Mouse (Mus musculus) cerebral cortex, adult 2 months (tissue): Measurements from ENCODE around the gene Smo.

Source experiments
- WGBS: fragments of 180-500 bp; shearing (Covaris S2); methylation state at CpG from one replicate; pipeline ENCODE4 v1.1.7; 2018; 5-methylcytosine and 5-hydroxymethylcytosine counted together

The Smo gene

DNA sequence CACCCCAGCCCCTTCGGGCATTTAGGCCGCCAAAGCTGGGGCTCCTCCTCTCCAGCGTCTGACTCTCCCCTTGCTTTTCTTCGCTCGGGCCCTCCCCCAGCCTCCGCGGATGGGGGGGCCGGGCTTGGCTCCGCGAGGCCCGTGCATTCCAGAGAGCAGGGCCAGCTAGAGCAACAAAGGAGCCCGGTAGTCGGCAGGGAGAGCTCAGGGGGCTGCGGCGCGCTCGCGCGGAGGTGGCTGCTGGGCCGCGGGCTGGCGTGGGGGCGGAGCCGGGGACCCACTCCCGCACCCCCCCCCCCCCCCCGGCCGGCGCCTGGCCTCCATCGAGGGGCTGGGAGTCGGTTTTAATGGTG lies at the start of gene Smo:
TSS of gene Smo (plus strand) at position 168 of the 353 bp plus-strand sequence.
- WGBS: under 1% methylated on average over 25 of the region's 30 CpGs

DNA sequence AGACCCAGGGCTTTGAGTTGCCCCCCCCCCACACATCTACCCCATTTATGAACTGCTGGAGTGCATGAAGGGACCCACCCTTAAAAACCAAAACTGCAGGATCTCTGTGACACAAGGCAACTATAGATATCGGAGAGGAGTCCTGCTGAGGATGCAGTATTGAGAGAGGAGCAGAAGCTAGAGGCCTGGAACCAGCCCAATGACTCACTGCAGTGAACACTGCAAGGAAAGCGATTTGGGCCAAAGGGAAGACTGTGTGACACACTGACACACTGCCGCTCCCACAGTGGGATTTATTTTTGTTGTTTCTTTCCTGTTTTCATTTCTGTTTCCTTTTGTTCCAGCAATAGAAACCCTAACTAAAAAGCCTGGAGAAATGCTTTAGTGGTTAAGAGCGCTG lies 49.4 kb upstream of the Smo start:
- WGBS: 46% methylated on average over 4 of the region's 4 CpGs

DNA sequence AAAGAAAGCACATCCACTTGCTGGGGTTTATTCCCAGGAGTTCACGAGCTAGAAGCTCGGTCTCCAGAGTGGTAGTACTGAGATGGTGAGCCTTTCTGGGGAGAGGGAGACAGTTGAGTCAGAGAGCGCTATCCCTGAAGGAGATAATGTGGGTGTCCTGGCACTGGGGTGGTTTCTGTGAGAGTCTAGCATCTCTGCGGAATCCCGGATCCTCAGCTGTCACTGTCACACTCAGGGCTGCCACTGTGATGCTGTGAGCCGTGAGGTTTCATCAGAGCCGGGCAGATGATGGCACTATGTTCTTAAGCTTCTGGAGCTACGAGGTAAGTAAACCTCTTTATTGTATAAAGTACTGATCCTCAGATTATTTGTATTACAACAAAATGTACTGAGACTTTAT lies 45.8 kb upstream of the Smo start:
- WGBS: 46% methylated on average over 8 of the region's 8 CpGs

DNA sequence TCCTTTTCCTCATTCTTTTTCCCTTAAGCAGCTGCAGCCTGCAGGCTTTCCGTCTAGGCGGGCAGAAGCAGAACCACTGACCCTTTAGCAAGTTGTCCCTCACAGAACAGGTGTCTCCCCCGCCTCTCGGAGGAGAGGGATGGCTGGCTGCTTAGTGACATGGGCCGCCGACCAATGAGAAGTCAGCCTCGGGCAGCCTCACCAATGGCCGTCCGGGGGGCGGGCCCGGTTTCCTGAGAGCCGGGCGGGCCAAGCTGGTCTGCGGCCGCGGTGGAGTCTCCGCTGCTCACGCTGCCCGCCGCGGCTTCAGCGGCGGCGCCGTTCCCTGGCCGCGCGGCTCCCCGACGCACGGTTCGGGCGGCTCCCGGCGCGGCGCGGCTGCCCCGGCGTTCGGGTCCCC lies 41.4 kb upstream of the Smo start, which contains the start of gene Tspan33:
TSS of gene Tspan33 (plus strand) at position 270 of the 400 bp plus-strand sequence.
- under 1% methylated on average over 41 of the region's 41 CpGs for WGBS

DNA sequence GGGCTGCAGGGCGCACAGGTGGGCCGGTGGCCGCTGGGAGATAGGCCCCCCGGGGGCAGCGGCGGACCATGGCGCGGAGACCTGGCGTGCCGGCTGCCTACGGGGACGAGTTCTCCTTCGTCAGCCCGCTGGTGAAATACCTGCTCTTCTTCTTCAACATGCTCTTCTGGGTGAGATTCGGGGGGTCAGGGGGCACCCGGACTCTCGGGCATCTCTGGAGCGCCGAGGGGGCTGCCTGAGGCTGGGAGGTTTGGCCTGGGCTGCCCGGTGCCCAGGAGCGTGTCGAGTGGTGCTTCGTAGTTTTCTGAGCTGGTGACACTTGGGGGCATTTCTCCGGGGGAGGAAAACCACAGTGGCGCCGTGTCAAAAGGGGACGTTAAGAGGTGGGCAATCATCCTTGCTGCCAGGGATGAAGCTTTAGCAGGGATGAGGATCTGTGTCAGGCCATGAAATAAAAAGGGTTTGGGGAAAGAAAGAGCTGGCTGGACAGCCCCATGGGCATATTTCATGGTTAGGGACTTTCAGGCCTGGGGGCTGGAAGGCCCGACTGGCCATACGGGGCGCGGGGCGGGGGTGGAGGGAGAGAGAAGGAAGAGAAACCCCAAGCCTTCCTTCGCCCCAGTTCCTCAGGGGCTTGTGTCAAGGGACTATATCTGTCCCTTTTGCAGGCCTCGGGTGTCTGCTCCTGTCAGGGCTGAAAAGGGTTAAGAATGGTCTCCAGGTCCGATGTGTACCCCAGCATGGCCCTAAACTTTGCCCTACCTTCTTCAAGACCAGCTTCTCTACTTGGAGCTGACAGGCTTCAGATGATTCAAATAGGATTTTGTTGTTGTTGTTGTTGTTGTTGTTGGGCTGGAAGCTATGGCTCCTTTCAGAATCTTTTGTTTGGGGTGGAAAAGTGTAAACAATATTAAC lies 40.7 kb upstream of the Smo start:
- 8% methylated on average over 35 of the region's 35 CpGs for whole genome bisulfite sequencing

DNA sequence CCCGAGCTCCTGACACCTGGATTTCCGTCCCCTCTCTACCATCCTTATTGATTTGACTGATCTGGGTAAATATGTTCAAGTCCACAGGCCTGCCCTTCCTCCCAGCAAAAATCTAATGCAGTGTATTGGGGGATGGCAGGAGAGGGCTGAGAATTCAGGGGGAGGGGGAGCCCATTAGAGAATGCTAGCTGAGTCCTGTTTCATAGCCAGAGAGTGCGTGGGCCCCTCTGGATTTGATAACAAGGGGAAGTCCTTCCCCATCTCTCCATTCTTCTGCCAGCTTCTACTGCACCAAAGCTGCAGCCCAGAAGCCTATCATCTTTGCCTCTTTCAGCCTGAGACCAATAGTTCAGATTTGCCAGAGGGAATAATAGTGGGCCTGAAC lies 40.0 kb upstream of the Smo start:
- WGBS: 60% methylated on average over 3 of the region's 3 CpGs

DNA sequence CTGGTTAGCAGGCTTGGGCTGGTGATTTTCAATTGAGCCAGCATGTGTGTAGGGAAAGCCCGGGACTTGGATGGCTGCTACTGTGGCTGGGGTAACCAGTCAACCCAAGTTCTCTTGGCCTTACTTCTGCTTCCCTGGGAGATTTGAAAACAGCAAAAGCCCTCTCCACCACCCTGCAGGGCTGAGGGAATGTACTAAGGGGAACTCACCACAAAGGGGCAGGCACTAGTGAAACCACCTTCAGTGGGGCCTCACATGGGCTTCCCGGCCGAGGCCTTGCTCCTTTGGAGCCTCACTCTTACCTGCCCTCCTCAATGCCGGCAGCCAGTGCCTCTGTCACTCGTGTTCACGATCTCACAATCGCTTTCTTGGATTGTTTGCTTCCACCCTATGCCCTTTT lies 39.3 kb upstream of the Smo start:
- 77% methylated on average over 7 of the region's 7 CpGs for WGBS

DNA sequence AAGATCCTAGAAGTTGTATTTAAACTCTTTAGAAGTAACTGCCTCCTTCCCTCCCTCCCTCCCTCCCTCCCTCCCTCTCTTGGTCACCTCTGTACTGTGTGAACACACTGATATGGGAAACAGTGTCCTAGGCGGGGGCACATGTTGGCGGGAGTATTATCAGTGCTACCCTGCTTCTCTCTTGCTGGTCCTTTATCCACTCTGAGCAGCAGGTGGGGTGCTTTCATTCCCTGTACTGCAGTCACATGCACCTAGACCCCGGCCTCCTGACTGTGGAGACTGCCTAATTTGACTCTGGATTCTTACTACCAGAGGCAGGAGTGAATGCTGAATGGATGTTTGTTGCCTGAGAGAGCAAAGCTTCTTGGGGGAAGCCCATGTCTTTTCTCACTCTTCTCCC lies 37.8 kb upstream of the Smo start:
- 80% methylated on average over 3 of the region's 3 CpGs for WGBS

DNA sequence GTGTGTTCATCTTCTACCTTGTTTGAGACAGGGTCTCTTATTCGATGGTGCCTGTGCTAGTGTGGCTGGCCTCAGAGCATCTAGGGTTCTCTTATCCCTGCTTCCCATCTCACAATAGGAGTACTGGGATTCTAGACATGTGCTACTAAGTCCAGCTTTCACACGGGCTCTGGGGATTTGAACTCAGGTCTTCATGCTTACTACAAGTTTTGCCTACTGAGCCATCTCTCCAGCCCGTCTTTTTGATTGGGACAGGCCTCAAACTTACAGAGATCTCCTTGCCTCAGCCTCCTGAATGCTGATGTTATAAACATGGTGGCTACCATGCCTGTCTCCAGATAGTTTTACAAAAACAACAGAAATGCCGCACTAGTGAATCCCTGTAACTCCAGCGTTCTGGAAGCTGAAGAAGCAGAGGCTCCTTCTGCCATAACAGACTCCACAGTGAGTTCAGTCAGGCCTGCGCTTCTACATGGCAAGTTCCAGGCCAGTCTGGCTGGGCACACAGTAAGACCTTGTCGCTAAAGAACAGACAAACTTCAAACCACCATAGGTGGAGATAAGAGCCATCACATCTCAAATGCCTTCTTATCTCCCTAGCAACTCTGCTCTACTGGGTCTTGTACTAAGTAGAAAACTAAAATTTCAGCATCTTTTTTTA lies 36.1 kb upstream of the Smo start:
- WGBS: 95% methylated on average over 7 of the region's 7 CpGs

DNA sequence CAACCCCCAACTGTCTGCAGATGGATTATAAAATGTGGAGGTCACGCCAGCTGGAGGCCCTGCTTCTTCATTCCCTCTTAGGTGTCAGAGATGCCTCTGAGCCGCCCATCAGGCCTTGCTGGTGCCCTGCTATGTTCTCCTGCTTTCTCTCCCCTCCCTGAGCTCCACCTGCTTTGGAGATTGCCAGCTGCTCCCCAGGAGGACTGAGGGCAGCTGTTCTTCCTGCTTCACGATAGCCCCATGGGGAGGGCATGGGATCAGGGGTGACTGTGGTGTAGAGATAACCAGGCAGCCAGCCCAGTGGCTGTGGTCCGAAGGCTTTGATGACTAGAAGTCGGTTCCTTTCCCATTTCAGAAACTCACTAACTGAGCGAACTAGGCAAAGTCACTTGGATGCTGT lies 34.3 kb upstream of the Smo start:
- WGBS: 86% methylated on average over 6 of the region's 6 CpGs

DNA sequence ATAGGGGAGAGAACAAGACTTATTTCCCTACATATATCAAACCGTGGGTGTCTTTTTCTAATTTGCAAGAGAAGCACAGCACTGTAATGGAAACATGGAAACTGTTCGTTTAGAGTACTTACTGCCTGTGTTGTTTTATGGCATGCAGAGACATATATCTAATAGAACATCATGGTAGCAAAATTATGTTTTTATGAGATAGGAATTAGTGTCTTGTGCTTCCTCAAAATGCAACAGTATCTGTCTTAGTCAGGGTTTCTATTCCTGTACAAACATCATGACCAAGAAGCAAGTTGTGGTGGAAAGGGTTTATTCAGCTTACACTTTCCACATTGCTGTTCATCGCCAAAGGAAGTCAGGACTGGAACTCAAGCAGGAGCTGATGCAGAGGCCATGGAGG lies 33.2 kb upstream of the Smo start:
- WGBS: 78% methylated on average over 3 of the region's 3 CpGs

DNA sequence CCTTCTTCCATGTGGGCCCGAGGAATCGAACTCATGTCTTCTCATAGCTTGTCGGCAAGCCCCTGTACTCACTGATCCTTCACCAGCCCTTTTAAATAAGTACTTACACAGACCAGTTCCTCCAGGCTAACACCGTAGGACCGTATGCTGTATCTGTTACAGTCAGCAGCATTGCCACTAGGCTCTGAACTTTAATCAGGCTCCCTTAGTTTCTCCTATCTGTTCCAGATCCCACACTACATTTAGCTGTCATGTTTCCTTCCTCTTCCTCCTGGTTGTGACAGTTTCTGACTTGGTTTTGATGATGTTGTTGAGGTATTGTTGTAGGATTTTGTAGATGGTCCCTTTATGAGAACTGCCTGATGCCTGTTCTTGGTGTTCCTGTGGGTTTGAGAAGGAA lies 31.2 kb upstream of the Smo start:
- WGBS: 96% methylated on average over 5 of the region's 5 CpGs

DNA sequence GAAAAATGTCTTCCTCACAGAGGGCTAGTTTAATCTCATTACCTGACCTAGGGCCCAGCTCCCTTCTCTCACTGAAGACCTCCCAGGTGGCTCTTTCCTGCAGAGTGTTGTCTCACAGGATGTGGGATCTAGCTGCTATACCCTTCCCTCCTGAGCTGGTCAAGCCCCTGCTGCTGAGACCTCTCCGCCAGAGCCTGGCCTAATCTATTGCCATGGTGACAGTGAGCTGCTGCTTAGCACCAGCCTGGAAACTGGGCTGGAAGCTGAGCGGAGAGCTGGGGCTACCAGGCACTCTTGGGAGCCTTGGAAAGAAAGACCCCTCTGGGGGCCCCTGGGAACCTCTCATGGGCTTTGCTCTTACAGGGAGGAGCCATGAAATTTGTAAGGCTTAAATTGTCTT lies 27.4 kb upstream of the Smo start:
- WGBS: 70% methylated on average over 2 of the region's 2 CpGs

DNA sequence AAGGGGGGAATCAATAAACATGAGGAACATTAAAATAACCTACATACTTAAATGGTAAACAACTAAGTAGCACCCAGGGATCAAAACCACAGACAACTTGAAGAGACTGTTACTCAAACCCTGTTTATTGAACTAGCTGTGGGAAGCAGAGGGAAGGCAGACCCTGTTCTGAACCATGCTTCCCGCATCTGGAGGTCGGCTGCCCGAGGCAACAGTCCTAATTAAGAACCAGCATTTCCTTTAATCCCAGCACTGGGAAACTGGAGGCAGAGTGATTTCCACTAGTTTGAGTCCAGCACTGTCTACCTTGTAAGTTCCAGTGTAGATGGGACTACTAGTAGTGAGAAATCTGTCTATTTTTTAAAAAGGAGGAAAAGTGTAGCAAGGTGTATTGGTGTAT lies 24.0 kb upstream of the Smo start:
- WGBS: 78% methylated on average over 3 of the region's 3 CpGs

DNA sequence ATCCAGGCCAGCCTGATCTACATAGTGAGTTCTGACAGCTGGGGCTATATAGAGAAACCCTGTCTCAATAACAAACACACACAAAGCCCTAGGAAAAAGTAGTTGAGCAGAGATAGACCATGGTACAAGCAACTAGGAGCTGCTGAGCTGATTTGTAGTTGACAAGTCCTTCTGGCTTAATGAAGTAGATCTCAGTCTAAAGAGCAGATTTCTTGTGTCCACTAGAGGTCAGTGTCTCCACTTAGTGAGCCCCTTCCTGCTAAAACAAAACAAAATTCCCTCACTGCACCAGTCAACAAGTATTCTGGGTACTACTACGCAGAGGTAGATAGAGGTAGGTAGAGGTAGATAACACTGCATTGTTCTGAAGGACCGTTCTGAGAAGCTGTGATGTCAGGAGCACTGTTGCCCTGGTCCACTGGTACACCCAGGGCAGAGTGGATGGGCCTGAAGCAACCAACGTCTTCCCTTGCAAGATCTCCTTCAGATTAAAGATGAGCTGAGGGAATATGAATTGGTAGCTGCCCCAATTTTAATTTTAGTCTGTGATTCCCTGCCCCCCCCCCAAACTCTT lies 23.2 kb upstream of the Smo start:
- WGBS: 47% methylated on average over 3 of the region's 3 CpGs

DNA sequence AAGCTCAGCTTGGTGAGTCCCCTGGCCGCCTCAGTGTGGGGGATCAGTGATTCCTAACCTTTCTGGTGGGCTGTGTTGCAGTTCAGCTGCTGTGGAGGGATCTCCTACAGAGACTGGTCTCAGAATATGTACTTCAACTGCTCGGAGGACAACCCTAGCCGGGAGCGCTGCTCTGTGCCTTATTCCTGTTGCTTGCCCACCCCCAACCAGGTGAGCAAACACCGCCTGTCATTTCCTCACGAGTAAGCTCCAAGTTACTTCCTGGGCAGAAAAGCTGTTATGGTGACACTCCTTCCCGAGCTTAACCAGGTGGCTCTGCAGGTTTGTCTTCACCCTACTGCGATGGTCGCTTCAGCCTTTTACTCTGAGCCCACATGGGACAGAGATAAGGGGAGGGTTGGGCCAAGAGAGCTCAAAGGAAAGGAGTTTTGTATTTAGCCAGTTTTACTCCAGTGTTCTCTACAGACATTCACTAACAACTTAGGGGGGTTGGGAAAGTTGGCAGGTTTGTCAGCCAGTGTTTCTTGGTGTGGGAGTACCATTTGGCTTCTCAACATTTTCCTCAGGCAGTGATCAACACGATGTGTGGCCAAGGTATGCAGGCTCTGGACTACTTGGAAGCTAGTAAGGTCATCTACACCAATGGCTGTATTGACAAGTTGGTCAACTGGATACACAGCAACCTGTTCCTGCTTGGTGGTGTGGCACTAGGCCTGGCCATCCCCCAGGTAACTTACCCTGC lies 18.5 kb upstream of the Smo start:
- WGBS: 72% methylated on average over 10 of the region's 10 CpGs

DNA sequence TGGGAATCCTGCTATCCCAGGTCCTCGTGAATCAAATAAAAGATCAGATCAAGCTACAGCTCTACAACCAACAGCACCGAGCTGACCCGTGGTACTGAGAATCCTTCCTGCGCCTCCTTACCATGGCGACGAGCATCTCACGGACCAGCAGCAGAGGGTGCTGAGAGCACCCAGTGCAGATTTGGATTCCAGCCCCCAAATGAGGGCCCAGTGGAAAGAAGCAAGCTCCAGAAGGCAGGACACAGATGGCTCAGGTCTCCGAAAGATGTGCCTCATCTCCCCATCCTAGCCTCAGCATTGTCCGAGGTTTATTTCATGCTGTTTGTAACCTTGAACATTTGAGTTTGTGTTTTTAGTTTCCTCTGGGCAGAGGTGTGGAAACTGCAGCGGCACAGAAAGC lies 17.8 kb upstream of the Smo start:
- WGBS: 42% methylated on average over 10 of the region's 10 CpGs

DNA sequence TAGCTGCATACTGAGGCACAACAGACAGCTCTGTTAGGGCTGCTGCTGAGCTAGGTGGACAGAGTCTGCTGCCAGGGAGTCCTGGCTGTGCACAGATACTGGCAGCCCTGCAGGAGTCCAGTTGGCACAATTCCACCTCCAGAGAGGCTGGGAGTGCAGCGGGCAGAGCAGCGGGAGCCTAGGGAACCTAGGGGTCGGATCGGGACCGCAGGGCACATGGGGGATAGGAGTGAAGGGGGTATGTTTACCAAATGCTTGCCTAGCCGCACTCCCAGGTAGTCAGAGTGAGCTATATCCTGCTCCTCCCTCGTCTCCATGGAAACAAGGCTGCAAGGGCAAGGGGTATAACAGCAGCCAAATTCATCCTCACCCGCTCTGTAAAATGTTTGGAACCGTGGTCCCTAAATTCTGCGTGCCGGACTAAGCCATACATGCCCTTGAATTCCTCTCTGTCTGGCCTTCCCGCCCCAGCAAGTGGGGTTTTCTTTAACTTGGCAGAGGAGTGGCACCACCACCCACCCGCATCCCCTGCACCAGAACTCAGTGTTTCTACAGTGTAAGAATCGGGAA lies 17.3 kb upstream of the Smo start:
- WGBS: 15% methylated on average over 14 of the region's 14 CpGs

DNA sequence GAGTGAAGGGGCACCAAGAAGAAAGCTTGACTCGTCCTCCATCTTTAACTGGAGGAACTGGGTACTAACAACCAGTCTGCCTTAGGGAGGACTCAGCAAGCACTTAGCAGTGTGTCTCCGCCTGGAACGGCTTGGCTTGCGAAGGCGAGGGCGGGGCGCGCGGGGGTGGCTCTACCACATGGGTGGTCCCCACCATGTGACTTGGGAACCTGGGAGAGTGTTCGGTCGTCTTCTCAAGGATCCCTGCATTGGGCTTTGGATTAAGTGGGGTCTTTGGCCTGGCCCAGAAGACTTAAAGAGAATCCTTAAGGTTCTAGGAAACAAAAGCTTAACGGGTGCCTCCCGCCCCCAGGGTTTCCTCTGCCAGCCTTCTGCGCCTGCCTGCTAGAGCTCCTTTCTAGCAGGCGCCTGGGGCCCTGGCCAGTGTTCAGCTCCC lies 16.4 kb upstream of the Smo start:
- WGBS: 3% methylated on average over 15 of the region's 15 CpGs

DNA sequence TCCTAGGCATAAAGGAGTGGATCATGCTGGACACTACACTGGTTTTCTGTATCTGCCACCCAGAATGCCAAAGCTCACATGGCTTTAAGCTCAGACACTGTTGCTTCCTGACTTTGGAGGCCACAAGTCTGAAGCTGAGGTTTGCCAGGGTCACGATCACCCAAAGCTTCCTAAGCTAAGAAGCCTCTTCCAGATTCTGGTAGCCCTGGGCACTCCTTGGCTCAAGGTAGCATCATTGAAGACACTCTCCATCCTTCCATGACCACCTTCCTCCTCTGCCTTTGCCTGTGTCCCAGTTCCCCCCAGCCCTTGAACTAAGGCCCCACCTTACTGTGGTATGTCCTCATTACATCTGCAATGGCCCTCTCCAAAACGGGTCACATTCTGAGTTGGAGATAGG lies 13.4 kb upstream of the Smo start:
- WGBS: 79% methylated on average over 2 of the region's 2 CpGs

DNA sequence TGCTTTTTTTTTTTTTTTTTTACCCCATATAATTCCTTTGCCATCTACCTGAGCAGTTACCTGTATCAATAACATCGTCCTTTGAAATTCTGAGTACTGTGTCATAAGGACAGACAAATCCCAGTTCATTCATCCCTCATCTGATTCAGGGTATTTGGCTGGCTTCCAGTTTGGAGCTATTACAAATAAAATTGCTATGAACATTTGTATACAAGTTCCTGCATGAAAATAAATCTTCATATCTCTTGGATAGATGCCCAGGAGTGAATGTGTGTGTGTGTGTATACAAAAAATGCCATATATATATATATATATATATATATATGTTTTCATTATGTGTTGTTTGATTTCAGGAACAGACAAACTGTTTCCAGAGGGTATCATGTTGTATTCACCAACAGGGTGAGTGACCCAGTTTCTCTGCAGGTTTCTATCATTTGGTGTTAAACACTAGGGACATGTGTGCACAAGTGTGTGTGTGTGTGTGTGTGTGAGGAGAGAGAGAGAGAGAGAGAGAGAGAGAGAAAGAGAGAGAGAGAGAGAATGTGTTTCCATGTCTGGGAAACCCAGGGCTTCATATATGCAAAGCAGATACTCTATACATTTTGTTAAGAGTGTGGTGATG lies 8.6 kb upstream of the Smo start:
- WGBS: 46% methylated on average over 1 of the region's 1 CpGs
